In genomic region chr6:99038977-99039376, GRCm38 (mm10) we compare ENCODE assay signal across 21 mouse cellular contexts.
DNase-seq lines count a peak whose midpoint lies in the region; ATAC-seq and TF ChIP-seq lines count a peak whose summit lies in the region.
"Had no signal": no experiment of that assay in that cellular context is flagged by ENCODE, and none has a peak within 500 bp of the region (broad histone marks: within the 10 kb centered on the region; RNA-seq: fewer than 3 reads in every experiment).

No protein-coding gene starts in this region.

- 55% methylated on average over 2 of the region's 2 CpGs for WGBS in liver, adult 2 months
- WGBS in liver, embryonic 12.5 days (ENCODE audit: insufficient replicate concordance) = 76% methylated on average over 2 of the region's 2 CpGs
- WGBS in liver, embryonic 16.5 days (ENCODE audit: insufficient replicate concordance) = 43% methylated on average over 2 of the region's 2 CpGs
- WGBS in liver, embryonic 11.5 days = 78% methylated on average over 2 of the region's 2 CpGs

- no peak for ATAC-seq in liver, embryonic 12.5 days
- ATAC-seq in liver, embryonic 16.5 days (ENCODE audit: low read depth) = peak; percentile 62; the same call in 1 of the 2 replicates
- no peak for ATAC-seq in liver, embryonic 11.5 days (replicated peaks; ENCODE audit: low FRiP score)
- ATAC-seq: forebrain, embryonic 13.5 days; forebrain, embryonic 15.5 days had no signal

- no peak for TF ChIP-seq POLR2A in liver, adult 2 months (IDR thresholded peaks at IDR 0.05; ENCODE audit: extremely low read depth, insufficient read depth, low read length)

- H3K9me3 ChIP-seq in liver, embryonic 12.5 days (replicated peaks) = no peaks in the 10 kb centered on the region
- no peaks in the 10 kb centered on the region for H3K9me3 ChIP-seq in liver, embryonic 16.5 days (replicated peaks; ENCODE audit: control insufficient read depth, low read length)
- no peaks in the 10 kb centered on the region for H3K9me3 ChIP-seq in liver, embryonic 11.5 days (ENCODE audit: control insufficient read depth, low read length)
- H3K9me3 ChIP-seq: embryonic facial prominence, embryonic 13.5 days; embryonic facial prominence, embryonic 15.5 days; forebrain, embryonic 13.5 days; forebrain, embryonic 15.5 days had no signal

- H3K27me3 ChIP-seq in liver, adult 2 months (ENCODE audit: control insufficient read depth, insufficient read depth, low read length) = no peaks in the 10 kb centered on the region
- no peaks in the 10 kb centered on the region for H3K27me3 ChIP-seq in liver, embryonic 12.5 days (replicated peaks)
- H3K27me3 ChIP-seq in liver, embryonic 16.5 days (ENCODE audit: control insufficient read depth, insufficient read depth, low read depth, low read length) = no peaks in the 10 kb centered on the region
- no peaks in the 10 kb centered on the region for H3K27me3 ChIP-seq in liver, embryonic 11.5 days (replicated peaks; ENCODE audit: control insufficient read depth, insufficient read depth, low read length)
- H3K27me3 ChIP-seq: embryonic facial prominence, embryonic 13.5 days; embryonic facial prominence, embryonic 15.5 days; forebrain, embryonic 15.5 days had no signal

- H3K9ac ChIP-seq in liver, adult 2 months (ENCODE audit: low read depth, low read length) = no peak overlapping the region
- no peak overlapping the region for H3K9ac ChIP-seq in liver, embryonic 12.5 days
- no peak overlapping the region for H3K9ac ChIP-seq in liver, embryonic 16.5 days (ENCODE audit: low read depth, low read length)
- no peak overlapping the region for H3K9ac ChIP-seq in liver, embryonic 11.5 days (ENCODE audit: low read depth, low read length)
- H3K9ac ChIP-seq: embryonic facial prominence, embryonic 13.5 days; embryonic facial prominence, embryonic 15.5 days; forebrain, embryonic 13.5 days; forebrain, embryonic 15.5 days had no signal

- no peak overlapping the region for H3K4me3 ChIP-seq in liver, adult 2 months (ENCODE audit: insufficient read depth, low read depth, low read length)
- H3K4me3 ChIP-seq in liver, embryonic 12.5 days = no peak overlapping the region
- H3K4me3 ChIP-seq in liver, embryonic 16.5 days (ENCODE audit: low read depth, low read length) = no peak overlapping the region
- H3K4me3 ChIP-seq in liver, embryonic 11.5 days (ENCODE audit: low read depth, low read length) = no peak overlapping the region
- H3K4me3 ChIP-seq: embryonic facial prominence, embryonic 13.5 days; embryonic facial prominence, embryonic 15.5 days; erythroblast, embryonic 14.5 days; forebrain, embryonic 13.5 days; forebrain, embryonic 15.5 days had no signal

- no peak overlapping the region for H3K4me2 ChIP-seq in liver, embryonic 12.5 days
- no peak overlapping the region for H3K4me2 ChIP-seq in liver, embryonic 16.5 days (ENCODE audit: low read depth, low read length)
- no peak overlapping the region for H3K4me2 ChIP-seq in liver, embryonic 11.5 days
- H3K4me2 ChIP-seq: embryonic facial prominence, embryonic 13.5 days; embryonic facial prominence, embryonic 15.5 days; forebrain, embryonic 13.5 days; forebrain, embryonic 15.5 days had no signal

- H3K36me3 ChIP-seq in liver, adult 2 months (ENCODE audit: control insufficient read depth, insufficient read depth, low read length) = peaks cover 1% of the 10 kb centered on the region; the same call in 1 of the 2 replicates
- H3K36me3 ChIP-seq in liver, embryonic 12.5 days = no peaks in the 10 kb centered on the region
- no peaks in the 10 kb centered on the region for H3K36me3 ChIP-seq in liver, embryonic 16.5 days (ENCODE audit: control insufficient read depth, insufficient read depth)
- no peaks in the 10 kb centered on the region for H3K36me3 ChIP-seq in liver, embryonic 11.5 days (ENCODE audit: control insufficient read depth, insufficient read depth, low read length)
- H3K36me3 ChIP-seq: embryonic facial prominence, embryonic 13.5 days; embryonic facial prominence, embryonic 15.5 days; forebrain, embryonic 15.5 days had no signal

- peaks cover 7% of the 10 kb centered on the region; the same call in 1 of the 2 replicates for H3K79me2 ChIP-seq in liver, adult 2 months (ENCODE audit: control insufficient read depth, insufficient read depth, low read length)

- no peak for TF ChIP-seq CTCF in liver, adult 2 months (IDR thresholded peaks at IDR 0.05; ENCODE audit: low read depth, low read length)

- peak; percentile 61 for DNase-seq in liver, adult 2 months (ENCODE audit: extremely low read depth, low read depth, low spot score)
- DNase-seq in liver, embryonic 11.5 days (ENCODE audit: low spot score) = no peak
- DNase-seq in yolk sac, embryonic 10.5 days (ENCODE audit: low spot score) = peak; percentile 64
- DNase-seq in heart, adult 8-10 months (ENCODE audit: low spot score) = no peak
- DNase-seq: adrenal gland, adult 2 months; adrenal gland, postnatal 10 days; adrenal gland, postnatal 25 days; cerebellum, adult 11 months; cerebellum, adult 18-20 months; cerebellum, adult 8-10 months; cerebellum, adult 9-11 months; cerebellum, postnatal 14 days; cerebellum, postnatal 36 days; embryo, embryonic 11 days had no signal

- H3K27ac ChIP-seq in liver, adult 2 months (replicated peaks; ENCODE audit: insufficient read depth, low read depth, low read length) = 0 out of 2 replicates have a peak overlapping the region, but pooled peaks have one; percentile 15
- H3K27ac ChIP-seq in liver, embryonic 12.5 days = no peak overlapping the region
- peak overlapping the region; percentile 41; the same call in 1 of the 2 replicates for H3K27ac ChIP-seq in liver, embryonic 16.5 days (ENCODE audit: low read length)
- no peak overlapping the region for H3K27ac ChIP-seq in liver, embryonic 11.5 days (ENCODE audit: low read depth, low read length)
- H3K27ac ChIP-seq: embryonic facial prominence, embryonic 13.5 days; embryonic facial prominence, embryonic 15.5 days; forebrain, embryonic 13.5 days; forebrain, embryonic 15.5 days had no signal

- peaks cover 11% of the 10 kb centered on the region for H3K4me1 ChIP-seq in liver, adult 2 months (ENCODE audit: control insufficient read depth, insufficient read depth, low read length)
- H3K4me1 ChIP-seq in liver, embryonic 12.5 days = peaks cover 13% of the 10 kb centered on the region; the same call in 1 of the 2 replicates
- H3K4me1 ChIP-seq in liver, embryonic 16.5 days (ENCODE audit: control insufficient read depth, low read depth, low read length) = no peaks in the 10 kb centered on the region; the same call in 1 of the 2 replicates
- H3K4me1 ChIP-seq in liver, embryonic 11.5 days (replicated peaks; ENCODE audit: control insufficient read depth, insufficient read depth, low read length) = no peaks in the 10 kb centered on the region
- H3K4me1 ChIP-seq: embryonic facial prominence, embryonic 15.5 days; forebrain, embryonic 15.5 days had no signal

Comparison
In these comparisons a context has a peak if more than half of its experiments do, and no peak if none do; other contexts are left out.
1. DNase-seq: peak in liver, adult 2 months (single experiment) and yolk sac, embryonic 10.5 days (single experiment); none in liver, embryonic 11.5 days (single experiment) and heart, adult 8-10 months (single experiment).
2. H3K27ac ChIP-seq: peak in liver, adult 2 months (single experiment) and liver, embryonic 16.5 days (single experiment); none in liver, embryonic 12.5 days (single experiment) and liver, embryonic 11.5 days (single experiment).